Mouse (Mus musculus): Measurements from ENCODE around the gene Cela3a.

Cela3a gene

GRCm38 (mm10) chr4:137409691-137410090 lies at the start of gene Cela3a:
Gene Cela3a, minus strand, starts transcription at chr4:137409791.
- no peak for DNase-seq

DNA sequence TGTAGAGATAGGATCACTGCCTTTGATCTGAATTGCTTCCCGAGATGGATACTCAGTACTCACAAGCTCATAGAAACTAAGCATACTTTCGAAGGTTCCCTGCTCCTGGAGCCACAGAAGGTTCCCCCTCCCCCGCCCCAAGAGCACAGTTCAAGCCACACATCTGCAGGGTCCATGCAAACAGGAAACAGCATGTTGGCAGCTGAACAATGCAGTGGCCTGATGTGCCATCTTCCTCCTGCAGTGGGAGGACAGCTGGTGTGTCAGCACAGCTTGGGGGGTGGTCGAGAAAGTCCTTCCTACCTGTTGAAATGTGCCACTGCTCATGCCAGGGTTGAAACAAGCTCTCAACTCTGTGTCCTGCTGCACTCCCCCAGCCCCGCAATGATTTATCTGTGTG lies 49.3 kb upstream of the Cela3a start:
- DNase-seq: peak; percentile 80

DNA sequence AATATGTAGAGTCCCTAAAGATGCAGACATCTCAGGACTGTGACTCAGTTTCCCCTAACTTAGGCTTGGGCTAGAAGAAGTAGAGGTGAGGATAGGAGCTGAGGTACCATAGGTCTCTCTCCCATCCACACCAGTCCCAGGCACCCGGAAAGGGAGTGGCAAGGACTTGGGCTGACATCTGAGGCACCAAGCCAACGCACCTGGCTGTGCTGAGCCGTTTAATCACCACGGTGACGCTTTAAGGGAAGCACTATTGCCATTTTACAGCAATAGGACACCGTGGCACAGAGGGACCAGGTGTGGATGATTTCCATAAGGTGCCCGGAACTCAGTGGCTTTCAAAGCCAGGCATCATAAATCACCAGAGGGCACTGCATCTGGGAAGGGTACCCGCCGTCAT lies 48.7 kb upstream of the Cela3a start:
- DNase-seq: peak; percentile 84

DNA sequence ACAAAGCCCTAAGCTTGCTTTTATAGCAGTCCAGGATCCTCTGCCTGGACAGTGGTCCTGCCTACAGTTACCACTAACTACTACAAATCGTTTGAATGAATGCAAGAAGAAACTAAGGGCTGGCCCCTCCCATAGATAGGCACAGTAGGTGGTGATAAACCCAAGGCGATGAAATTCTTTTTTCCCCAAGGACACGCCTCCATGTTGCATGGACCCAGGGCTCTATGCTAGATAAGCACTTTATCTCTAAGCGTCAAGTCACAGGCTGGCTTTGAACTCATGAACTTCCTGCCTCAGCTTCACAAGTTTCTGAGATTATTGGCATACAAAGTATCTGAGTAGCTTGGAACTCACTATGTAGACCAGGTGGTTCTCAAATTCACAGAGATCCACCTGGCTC lies 47.7 kb upstream of the Cela3a start:
- no peak for DNase-seq

GRCm38 (mm10) chr4:137456581-137456980 lies 47.0 kb upstream of the Cela3a start:
- DNase-seq: no peak

DNA sequence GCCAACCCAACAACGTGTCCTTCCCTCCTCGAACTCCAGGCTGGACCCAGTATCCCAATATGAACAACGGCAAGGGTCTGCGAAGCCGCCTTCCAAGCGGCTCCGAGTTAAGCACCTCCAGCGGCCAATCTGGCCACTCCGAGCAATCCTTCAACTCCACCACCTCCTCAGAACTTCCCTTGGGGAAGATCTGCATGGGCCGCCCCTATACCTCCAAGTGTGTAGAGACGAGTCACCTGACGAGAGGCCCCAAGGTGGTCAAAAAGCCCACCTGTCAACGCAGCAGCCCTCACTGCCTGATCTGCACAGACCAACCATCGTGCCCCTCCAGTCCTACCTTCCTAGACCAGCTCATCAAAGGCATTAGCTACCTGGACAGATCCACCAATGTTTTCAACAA lies 45.0 kb upstream of the Cela3a start:
- peak; percentile 84 for DNase-seq

GRCm38 (mm10) chr4:137453234-137453767 lies 43.7 kb upstream of the Cela3a start, which contains the start of gene 1700013G24Rik:
Gene 1700013G24Rik, plus strand, starts transcription at chr4:137453284.
- peak; percentile 79 for DNase-seq

DNA sequence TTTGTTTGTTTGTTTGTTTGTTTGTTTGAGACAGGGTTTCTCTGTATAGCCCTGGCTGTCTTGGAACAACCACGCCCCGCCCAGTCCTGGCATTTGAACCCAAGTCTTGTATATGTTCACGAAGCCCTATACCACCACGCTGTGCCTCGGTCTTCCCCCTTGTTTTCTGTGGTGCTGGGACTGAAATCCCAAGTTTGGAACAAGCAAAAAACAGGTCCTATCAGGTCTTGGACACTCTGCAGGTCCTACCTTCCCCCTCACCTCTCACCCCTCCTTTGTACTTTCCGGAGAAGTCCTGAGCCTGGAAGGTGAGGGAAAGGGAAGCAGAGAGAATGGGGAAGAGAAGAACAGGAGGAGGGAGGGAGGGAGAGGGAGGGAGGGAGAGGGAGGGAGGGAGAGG lies 42.6 kb upstream of the Cela3a start:
- peak; percentile 89 for DNase-seq

GRCm38 (mm10) chr4:137449715-137450114 lies 40.1 kb upstream of the Cela3a start:
- DNase-seq: no peak

DNA sequence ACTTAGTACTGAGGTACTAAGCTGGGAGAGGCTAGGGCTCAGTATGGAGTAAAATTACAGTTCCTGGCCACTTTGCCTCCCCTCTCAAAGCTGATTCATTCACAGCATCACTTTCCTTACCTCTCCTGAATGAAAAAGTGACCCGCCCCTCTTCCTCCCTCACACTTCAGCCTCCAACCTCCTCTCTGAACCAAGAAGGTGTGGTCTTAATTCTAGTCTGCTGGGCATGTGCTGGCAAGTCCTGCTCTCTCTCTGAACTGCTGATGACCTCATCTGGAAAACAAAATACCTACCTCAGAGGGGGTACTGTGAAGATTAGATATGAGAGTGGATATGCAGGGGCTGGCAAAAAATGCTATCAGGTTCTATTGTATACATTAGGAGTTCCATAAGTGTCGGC lies 39.5 kb upstream of the Cela3a start:
- DNase-seq: peak; percentile 88

GRCm38 (mm10) chr4:137448641-137449040 lies 39.0 kb upstream of the Cela3a start:
- no peak for DNase-seq

GRCm38 (mm10) chr4:137448197-137448596 lies 38.6 kb upstream of the Cela3a start:
- DNase-seq: peak; percentile 96

DNA sequence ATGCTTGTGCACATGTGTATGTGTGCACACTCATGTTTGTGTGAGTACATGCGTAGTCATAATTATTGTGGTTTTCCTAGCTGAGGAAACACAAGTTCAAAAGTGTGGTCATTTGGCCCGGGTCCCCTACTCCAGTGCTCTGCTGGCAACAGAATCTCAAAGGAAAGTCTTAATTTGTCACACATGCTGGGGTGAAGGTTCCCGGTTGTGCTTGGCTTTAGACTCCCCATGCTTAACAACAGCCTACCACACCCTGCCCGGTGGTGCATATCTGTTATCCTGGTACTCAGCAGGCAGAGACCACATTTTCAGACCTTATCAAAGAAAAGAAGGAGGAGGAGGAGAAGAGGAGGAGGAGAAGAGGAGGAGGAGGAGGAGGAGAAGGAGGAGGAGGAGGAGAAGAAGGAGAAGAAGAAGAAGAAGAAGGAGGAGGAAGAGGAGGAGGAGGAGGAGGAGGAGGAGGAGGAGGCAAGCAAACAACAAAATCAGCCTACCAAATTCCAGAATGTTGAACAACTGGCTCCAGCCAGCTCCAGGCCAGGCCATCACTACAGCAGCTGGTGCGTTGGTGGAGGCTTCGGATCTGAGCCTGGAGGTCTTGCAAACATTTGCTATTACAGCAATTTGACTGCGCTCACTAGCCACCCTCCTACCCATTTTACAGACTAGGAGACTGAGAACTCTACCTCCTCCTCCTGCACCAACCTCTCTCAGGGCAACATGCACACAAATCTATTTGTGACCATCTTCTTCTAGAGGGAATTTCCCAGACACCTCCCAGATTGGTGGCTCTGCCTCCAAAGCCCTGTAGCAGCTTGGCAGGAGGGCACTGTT lies 38.0 kb upstream of the Cela3a start:
- peak; percentile 97 for DNase-seq

GRCm38 (mm10) chr4:137445881-137446280 lies 36.3 kb upstream of the Cela3a start:
- no peak for DNase-seq

DNA sequence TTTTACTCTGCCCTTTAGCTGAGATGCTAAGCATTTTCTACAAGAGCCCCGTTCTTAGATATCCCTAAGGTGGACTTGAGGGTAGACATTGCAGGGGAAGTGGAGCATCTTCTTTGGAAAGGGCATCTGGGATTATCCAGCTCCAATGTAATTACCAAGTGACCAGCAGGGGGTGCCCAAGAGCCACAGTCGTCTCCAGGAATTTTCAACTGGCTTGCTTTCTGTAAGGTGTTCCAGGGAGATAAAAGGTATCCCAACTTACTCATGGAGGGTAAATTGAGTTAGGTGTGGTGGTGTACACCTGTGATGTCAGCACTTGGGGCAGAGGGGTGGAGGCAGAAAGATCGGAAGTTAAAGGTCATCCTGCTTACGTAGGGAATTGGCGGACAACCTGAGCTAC lies 34.0 kb upstream of the Cela3a start:
- no peak for DNase-seq

DNA sequence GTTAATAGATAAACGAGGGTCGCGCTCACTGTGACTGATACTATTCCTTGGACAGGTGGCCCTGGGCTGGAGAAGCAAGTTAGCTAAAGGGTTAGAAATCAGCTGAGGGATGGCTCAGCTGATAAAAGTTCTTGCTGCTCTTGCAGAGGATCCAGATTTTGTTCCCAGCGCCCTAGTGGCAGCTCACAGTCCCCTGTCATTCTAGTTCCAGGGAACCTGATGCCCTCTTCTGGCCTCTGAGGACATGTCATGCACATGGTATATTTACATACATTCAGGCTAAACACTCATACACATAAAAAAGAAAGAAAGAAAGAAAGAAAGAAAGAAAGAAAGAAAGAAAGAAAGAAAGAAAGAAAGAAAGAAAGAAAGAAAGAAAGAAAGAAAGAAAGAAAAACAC lies 31.7 kb upstream of the Cela3a start:
- DNase-seq: no peak

DNA sequence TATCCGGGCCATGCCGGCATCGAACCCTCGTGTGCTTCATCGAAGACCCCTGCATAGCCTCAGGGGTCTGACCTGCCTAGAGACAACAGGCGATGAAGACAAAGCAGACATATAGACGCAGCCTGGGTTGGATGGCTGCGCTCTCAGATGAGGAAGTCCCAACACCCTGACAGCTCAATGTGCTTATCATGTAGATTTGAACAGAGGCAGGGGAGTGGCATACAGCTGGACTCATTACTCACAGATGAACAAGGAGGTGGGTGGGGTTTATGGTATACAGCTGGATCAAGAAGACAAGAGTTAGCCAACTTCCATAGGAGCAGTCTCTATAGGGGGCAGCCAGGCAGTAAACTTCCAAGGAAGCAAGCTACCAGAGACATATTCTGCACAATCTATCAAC lies 29.3 kb upstream of the Cela3a start:
- DNase-seq: no peak

- peak; percentile 83 for DNase-seq
Measured at GRCm38 (mm10) chr4:137436979-137437669, 27.5 kb upstream of the Cela3a start.

GRCm38 (mm10) chr4:137432700-137433550 lies 23.3 kb upstream of the Cela3a start:
- DNase-seq: peak; percentile 85

- peak; percentile 85 for DNase-seq
Measured at GRCm38 (mm10) chr4:137430502-137430901, 20.9 kb upstream of the Cela3a start, which contains the start of gene Cela3b. Gene Cela3b, minus strand, starts transcription at chr4:137430540.

- no peak for DNase-seq
Measured at GRCm38 (mm10) chr4:137417712-137418564, 8.3 kb upstream of the Cela3a start.

DNA sequence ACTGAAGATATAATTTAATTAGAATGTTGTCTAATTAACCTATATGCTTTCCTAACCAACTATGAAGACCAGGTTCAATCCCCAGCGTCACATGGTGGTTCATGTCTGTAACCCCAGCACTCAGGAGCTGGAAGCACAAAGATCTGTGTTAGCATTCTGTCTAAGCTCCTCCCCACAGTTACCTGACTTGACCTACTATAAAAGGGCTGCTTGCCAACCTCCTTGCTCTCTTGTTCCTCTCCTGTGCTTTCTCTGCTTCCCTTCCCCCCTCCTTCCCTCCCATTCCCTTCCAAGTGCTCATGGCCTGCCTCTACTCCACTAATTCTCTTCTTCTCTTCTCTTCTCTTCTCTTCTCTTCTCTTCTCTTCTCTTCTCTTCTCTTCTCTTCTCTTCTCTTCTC lies 5.3 kb upstream of the Cela3a start:
- DNase-seq: no peak

Measured in heart, adult 11 months (tissue).